Mouse (Mus musculus) CD4-positive, CD25-positive, alpha-beta regulatory T cell, adult 4 months (primary cell): ENCODE data around the gene Zfp59. TPM values are rescaled to one million over a fixed set of nuclear protein-coding genes. Genes with fewer than 3 reads are reported as not detected.
"Not testable (repeated sequence)": the region's sequence is repeated elsewhere in the genome, so short reads cannot be mapped to it uniquely, and the experiment has no call there.

Source experiments
- ATAC-seq: one replicate; pipeline ENCODE4 v1.8.0; 2017
- polyA plus RNA-seq, 2 experiments: library from polyadenylated mRNA; unstranded; fragments of 100-300 nt; shearing (Covaris generic); gene quantifications; one replicate each; pipeline ENCODE4 v1.2.1; 2017

Gene Zfp59
- 1 to 10 TPM; 6.6 to 7.3 TPM for polyA plus RNA-seq

- peak; percentile 96 for ATAC-seq
Observed at GRCm38 (mm10) chr7:27838323-27839249, at the start of gene Zfp59. Gene Zfp59, plus strand, starts transcription at chr7:27838607.

- ATAC-seq, result no peak
Observed at GRCm38 (mm10) chr7:27789306-27789705, 49.1 kb upstream of the Zfp59 start.

DNA sequence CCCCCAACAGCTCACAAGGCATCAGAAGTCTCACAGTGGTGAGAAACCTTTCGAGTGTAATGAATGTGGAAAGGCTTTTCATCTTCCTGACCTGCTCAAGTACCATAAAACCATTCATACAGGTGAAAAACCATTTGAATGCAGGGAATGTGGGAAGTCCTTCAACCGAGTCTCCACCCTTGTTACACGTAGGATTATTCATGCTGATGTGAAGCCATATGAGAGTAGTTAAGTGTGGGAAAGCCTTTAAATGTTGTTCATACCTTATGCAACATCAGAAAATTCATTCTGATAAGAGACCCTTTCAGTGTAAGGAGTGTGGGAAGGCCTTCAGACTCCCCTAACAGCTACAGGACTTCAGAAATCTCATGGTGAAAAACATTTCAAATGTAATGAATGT is 44.5 kb upstream of the Zfp59 start:
- ATAC-seq, result not testable (repeated sequence)

- ATAC-seq, result no peak
Observed at GRCm38 (mm10) chr7:27794566-27794965, 43.8 kb upstream of the Zfp59 start.

DNA sequence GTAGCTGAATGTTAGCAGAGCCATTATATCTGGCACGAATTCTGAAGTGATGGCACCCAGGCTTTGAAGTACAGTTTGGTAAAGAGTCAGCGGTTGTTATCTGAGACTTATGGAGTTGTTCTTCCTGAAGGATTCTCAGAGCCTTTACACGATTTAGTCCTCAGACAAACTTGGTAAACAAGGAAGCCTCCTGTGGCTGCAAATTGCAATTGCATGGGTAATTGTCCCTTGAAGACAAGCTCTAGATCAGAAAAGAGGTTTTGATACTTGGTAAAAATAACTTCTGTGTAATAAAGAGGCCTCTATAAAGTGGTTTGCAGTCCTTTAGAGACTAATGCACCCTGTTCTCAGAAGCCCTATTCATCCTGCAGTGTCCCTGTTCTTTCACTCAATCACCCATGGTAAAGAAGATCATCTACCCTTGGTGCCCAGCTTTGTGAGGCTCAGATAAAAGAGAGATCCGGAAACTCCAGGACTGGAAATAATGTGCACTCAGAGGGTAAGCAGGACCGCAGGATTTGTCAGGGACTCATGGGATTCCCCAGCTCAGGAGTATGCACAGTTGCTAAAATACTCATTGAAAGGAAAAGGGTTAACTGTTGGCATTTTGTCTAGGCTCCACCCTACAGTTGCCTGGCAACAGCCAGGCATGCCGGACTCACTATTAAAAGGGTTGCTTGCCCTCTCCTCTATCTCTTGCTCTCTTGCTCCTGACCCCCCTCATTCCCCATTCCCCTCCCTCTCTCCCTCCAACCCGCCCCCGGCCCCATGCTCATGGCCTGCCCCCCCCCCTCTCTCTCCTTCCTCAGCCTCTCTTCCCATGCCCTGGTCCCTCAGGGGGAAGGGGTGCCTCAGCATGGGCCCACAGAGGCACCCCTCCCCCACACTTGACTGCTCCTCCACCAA is 40.2 kb upstream of the Zfp59 start:
- no peak for ATAC-seq

DNA sequence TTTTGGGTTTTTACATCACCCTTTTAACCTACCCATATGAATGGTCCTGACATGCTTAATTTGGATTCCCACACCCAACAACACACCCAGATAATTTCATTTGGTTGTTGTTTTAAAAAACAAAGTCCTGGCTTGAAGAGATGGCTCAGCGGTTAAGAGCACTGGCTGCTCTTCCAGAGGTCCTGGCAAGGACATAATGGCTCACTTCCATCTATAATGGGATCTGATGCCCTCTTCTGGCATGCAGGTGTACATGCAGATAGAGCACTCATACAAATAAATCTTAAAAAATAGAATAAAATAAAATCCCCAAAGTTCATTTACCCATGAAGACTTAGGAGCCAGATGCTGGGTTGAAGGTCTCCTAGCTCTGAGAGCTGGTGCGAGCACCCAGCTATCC is 37.3 kb upstream of the Zfp59 start:
- ATAC-seq, result no peak

DNA sequence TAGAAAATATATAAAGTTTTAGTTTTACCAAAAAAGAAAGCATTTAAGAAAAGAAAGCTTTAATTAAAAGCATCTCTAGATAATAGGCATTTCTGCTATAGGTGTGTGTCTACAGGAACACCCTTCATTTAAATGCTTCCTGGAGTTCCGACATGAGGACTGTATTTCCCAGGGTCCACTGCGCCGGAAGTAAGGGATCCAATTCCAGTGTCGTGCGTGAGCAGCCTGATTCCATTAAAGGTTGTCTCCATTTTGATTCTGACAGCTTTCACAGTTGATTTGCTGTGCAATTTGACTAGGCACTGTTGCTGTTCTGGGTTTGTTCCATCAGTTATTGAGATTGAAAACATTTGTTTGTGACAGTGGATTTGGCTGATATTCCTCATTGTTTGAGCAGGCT is 35.4 kb upstream of the Zfp59 start:
- no peak for ATAC-seq

DNA sequence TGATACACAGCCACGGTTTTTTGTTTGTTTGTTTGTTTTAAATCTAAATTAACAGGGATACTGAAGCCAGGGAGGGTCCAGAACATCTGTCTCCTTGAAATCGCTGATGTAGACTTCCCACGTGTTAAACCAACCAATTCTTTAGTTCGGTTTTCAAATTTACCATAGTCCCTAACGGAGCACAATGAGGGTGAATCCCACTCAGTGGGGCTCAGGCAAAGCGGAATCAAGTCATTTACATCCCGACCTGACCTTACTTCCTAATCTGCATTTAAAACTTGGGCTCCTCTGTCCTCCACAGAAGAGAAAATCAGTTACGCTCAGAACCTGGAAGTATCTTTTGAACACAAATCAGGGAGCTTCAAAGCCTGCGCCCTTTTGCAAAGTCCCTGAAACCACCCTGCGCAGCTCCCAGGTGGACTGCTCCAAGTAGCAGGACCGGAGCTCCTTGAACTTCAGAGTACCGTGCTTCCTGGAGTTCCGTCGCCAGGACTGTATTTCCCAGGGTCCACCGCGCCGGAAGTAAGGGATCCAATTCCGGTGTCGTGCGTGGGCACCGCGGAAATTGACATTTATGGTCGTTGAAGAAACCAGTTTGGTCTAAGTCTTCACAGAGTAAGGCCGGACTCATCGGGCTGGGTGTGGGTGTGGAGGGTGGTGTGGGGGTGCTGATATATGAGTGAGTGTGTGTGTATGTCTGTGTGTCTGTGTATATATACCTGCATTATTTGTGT is 33.9 kb upstream of the Zfp59 start:
- peak; percentile 97 for ATAC-seq

DNA sequence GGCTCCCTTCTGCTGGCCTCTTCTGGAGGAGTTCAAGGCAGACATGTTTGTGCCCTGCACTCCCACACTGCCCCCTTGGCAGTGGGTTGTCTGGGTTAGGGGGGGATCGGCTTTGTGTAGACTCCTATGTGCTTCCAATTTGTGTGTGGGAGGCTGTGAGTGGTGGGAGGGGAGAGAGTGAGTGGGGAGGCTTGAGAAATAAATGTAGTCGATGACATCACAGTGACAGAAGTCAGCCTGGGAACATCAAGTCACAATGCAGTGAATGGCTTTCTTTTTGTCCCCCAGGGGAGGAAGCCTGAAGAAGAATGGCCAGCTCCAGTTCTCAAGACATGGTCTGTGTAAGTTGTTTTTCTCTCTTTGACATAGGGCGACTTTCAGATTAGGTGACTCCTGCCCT is 31.5 kb upstream of the Zfp59 start, which contains the start of gene Zfp626:
Gene Zfp626 (plus strand): TSS at position 301 of the 400 bp plus-strand sequence.
- ATAC-seq, result not testable (repeated sequence)

DNA sequence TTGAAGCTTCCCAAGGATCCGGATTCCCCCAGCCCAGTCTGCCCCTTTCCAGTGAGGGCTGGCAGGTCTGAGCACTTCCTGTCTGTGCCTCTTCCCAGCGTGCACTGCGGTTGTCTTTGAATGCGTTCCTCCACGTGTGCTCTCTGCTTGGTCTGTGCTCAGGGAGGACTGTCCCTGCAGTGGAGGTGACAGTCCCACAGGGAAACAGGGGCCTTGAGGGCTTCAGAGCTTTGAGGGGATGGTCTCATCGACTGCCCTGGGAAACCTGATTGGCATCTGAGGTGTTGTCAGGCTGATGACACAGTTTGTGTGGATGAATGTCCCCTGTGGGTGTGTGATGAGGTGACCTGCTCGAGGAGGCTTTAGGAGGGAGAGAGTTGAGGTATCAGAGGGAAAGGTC is 31.1 kb upstream of the Zfp59 start:
- ATAC-seq, result not testable (repeated sequence)

DNA sequence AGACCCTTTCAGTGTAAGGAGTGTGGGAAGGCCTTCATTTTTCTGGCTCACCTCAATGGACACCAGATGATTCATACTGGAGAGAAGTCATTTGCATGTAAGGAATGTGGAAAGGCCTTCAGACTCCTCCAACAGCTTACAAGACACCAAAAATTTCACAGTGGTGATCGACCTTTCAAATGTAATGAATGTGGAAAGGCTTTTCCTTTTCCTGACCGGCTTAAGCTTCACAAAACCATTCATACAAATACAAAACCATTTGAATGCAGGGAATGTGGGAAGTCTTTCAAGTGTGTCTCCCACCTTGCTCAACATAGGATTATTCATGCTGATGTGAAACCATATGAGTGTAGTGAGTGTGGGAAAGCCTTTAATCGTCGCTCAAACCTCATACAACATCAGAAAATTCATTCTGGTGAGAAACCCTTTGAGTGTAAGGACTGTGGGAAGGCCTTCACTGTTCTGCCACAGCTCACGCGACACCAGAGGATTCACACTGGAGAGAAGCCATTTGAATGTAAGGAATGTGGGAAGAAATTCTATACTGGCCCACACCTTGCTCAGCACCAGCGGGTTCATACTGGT is 19.8 kb upstream of the Zfp59 start:
- ATAC-seq, result no peak

DNA sequence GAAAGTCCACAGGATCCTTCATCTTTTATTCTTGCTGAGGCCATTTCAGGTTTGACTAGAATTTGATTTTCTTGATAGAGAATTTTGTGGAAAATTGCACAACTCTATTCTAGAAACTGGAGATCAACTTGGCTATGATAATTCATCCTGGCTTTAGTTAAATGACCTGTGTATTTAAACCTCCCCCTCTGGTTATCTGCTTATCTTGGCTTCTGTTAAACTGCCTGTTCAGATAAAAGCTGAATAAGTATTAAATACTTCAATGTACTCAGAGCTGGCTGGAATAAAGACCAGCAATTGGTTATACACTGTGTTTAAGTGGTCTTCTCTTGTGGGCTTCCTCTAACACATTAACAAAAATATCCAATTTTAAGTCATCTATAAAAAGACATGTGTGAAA is 15.8 kb upstream of the Zfp59 start:
- no peak for ATAC-seq

- ATAC-seq, result no peak
Observed at GRCm38 (mm10) chr7:27834131-27834530, 4.3 kb upstream of the Zfp59 start.

- peak; percentile 17 for ATAC-seq
Observed at GRCm38 (mm10) chr7:27837896-27838295, 511 bp upstream of the Zfp59 start.

GRCm38 (mm10) chr7:27839596-27839995 is 1.2 kb downstream of the Zfp59 start:
- no peak for ATAC-seq

GRCm38 (mm10) chr7:27840104-27840503 is 1.7 kb downstream of the Zfp59 start:
- no peak for ATAC-seq

DNA sequence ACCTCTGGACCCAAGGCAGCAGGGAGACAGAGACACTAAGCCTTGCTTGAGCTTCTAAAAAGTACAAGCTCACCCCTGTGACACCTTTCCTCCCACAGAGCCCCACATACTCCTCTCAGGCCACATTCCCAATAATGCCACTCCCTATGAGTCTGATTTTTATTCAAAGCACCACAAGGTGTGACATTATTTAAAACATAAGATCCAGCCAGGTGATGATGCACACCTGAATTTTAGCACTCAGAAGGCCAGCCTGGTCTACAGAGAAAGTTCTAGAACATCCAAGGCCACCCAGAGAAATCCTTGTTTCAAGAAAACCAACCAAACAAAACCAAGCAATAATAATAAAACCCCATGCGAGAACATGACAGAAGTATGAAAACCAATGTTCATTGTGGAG is 18.8 kb downstream of the Zfp59 start, which contains the start of gene Zfp607a:
Gene Zfp607a (plus strand): TSS at position 301 of the 400 bp plus-strand sequence.
- ATAC-seq, result no peak

- ATAC-seq, result peak; percentile 42
Observed at GRCm38 (mm10) chr7:27859301-27860251, 21.2 kb downstream of the Zfp59 start.

DNA sequence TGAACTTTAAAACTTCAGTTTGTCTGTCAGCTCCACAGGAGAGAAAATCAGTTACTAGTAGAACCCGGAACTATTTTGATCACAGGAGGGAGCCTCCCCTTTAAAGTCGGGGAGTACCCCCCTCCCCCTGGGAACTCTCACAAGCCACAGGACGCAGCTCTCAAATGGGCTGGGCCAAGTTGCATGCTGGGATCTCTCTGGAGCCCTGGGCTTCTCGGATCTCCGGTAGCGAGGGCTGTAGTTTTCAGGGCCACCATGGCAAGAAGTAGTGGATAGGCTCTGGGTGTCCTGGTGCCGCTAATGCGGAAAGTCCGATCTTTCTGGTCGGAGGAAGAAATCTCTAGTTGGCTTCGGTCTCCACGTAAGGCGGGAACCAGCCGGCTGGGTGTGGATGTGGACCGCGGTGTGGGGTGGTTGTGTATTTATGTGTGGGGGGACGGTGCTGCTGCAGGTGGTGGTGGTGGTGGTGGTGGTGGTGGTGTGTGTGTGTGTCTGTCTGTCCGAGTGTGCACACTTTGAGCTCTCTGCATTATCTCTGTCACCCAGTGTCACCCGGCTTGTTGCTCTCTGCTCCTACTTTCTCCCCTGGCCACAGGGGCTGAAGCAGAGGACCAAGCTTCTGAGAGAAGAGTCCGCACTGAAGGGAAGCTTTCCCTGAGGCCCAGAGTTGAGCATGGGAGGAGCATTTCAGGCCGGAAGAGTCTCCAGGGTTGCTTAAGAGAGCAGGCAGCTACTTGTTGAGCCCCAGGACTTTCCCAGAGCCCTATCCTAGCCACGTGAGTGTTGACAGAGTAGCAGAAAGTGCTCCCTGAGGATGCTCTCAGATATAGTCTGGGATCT is 22.2 kb downstream of the Zfp59 start:
- ATAC-seq, result peak; percentile 97

DNA sequence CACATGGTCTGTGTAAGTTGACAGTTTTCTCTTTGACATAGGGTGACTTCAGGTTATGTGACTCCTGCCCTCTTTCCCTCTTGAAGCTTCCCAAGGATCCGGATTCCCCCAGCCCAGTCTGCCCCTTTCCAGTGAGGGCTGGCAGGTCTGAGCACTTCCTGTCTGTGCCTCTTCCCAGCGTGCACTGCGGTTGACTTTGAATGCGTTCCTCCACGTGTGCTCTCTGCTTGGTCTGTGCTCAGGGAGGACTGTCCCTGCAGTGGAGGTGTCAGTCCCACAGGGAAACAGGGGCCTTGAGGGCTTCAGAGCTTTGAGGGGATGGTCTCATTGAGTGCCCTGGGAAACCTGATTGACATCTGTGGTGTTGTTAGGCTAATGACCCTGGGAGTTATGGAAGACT is 24.2 kb downstream of the Zfp59 start:
- ATAC-seq, result not testable (repeated sequence)
